Mouse (Mus musculus) lung, embryonic 14.5 days (tissue): ENCODE measurements at regions not wholly inside any gene's neighbourhood (a gene's known extent, or its start where the extent isn't known, plus 50 kb on each side); places are given as distances from the start of the nearest gene placed in this dataset.
A peak's percentile ranks its signal among the peaks of the same experiment; 100 is the strongest.

ENCODE experiments used
- ATAC-seq: fragments of 200-750 bp; cut with Nextera tagmentation; 2 replicates; pipeline ENCODE4 v1.8.0; 2017; ENCODE audit warnings: mild to moderate bottlenecking, moderate TSS enrichment, moderate library complexity; ENCODE audit not compliant: insufficient read depth
- DNase-seq: peaks from one replicate; pipeline ENCODE4 v3.0.0-alpha.2; 2015
- H3K27ac ChIP-seq: fragments of 300-500 bp; sonication (generic); 2 replicates; pipeline ENCODE4 v1.5.1; 2014; ENCODE audit warnings: low read depth, mild to moderate bottlenecking, moderate library complexity
- H3K27me3 ChIP-seq: fragments of 300-500 bp; sonication (generic); 2 replicates; pipeline ENCODE4 v1.6.1; 2014; ENCODE audit warnings: low read length, control low read depth; ENCODE audit not compliant: insufficient read depth
- H3K36me3 ChIP-seq: fragments of 300-500 bp; sonication (generic); 2 replicates; pipeline ENCODE4 v1.6.1; 2014; ENCODE audit warnings: control low read depth; ENCODE audit not compliant: insufficient read depth
- H3K4me1 ChIP-seq: fragments of 300-500 bp; sonication (generic); 2 replicates; pipeline ENCODE4 v1.6.1; 2014; ENCODE audit warnings: antibody characterized with exemption, control low read depth; ENCODE audit not compliant: insufficient read depth
- H3K4me2 ChIP-seq: fragments of 300-500 bp; sonication (generic); 2 replicates; pipeline ENCODE4 v1.6.1; 2014; ENCODE audit warnings: mild to moderate bottlenecking
- H3K4me3 ChIP-seq: fragments of 300-500 bp; sonication (generic); 2 replicates; pipeline ENCODE4 v1.5.1; 2014; ENCODE audit warnings: low read depth, low read length
- H3K9ac ChIP-seq: fragments of 300-500 bp; sonication (generic); 2 replicates; pipeline ENCODE4 v1.6.1; 2014
- H3K9me3 ChIP-seq: fragments of 300-500 bp; sonication (generic); 2 replicates; pipeline ENCODE4 v1.6.1; 2016; ENCODE audit warnings: low read depth, low read length, control low read depth
- CTCF ChIP-seq: IDR thresholded peaks from 2 replicates; pipeline ENCODE4 v1.5.1; 2016; ENCODE audit warnings: antibody characterized with exemption, low read depth
- WGBS: fragments of 180-500 bp; shearing (Covaris S2); extraction: QIAGEN DNeasy Blood & Tissue Kit; methylation state at CpG from one replicate; pipeline ENCODE4 v1.1.7; 2014; 5-methylcytosine and 5-hydroxymethylcytosine counted together

- DNase-seq: no peak
- WGBS: 77% methylated on average over 3 of the region's 3 CpGs
- TF ChIP-seq CTCF: no peak
- no peaks in the 10 kb centered on the region for H3K9me3 ChIP-seq
- no peaks in the 10 kb centered on the region for H3K4me1 ChIP-seq
- no peaks in the 10 kb centered on the region for H3K27me3 ChIP-seq
- H3K9ac ChIP-seq: no peak overlapping the region
- no peak overlapping the region for H3K27ac ChIP-seq
- no peak overlapping the region for H3K4me3 ChIP-seq
- H3K36me3 ChIP-seq: no peaks in the 10 kb centered on the region
- no peak for ATAC-seq
- H3K4me2 ChIP-seq: no peak overlapping the region
These were observed 71.2 kb downstream of the Rbm11 start for GRCm38 (mm10) chr16:75663871-75664270.

- Histone ChIP-seq H3K36me3 (no peaks in the 10 kb centered on the region), H3K27me3 (no peaks in the 10 kb centered on the region), H3K4me3 (no peak overlapping the region), H3K27ac (no peak overlapping the region), H3K4me1 (no peaks in the 10 kb centered on the region), H3K9ac (no peak overlapping the region), H3K9me3 (no peaks in the 10 kb centered on the region), H3K4me2 (no peak overlapping the region)
- 90% methylated on average over 2 of the region's 2 CpGs for WGBS
- ATAC-seq (no peak), DNase-seq (no peak)
- TF ChIP-seq CTCF: no peak
These were observed 74.9 kb downstream of the Rbm11 start for GRCm38 (mm10) chr16:75667589-75667988.

- H3K9ac ChIP-seq: no peak overlapping the region
- no peak for DNase-seq
- H3K27me3 ChIP-seq: no peaks in the 10 kb centered on the region
- H3K36me3 ChIP-seq: no peaks in the 10 kb centered on the region
- 58% methylated on average over 1 of the region's 1 CpGs for WGBS
- no peaks in the 10 kb centered on the region for H3K4me1 ChIP-seq
- TF ChIP-seq CTCF: no peak
- no peak for ATAC-seq
- H3K9me3 ChIP-seq: no peaks in the 10 kb centered on the region
- no peak overlapping the region for H3K4me2 ChIP-seq
- no peak overlapping the region for H3K4me3 ChIP-seq
- H3K27ac ChIP-seq: no peak overlapping the region
These were observed 79.5 kb downstream of the Rbm11 start for GRCm38 (mm10) chr16:75672112-75672511.

GRCm38 (mm10) chr16:75675871-75676270 lies 83.2 kb downstream of the Rbm11 start:
- H3K4me1 ChIP-seq: no peaks in the 10 kb centered on the region
- no peaks in the 10 kb centered on the region for H3K36me3 ChIP-seq
- H3K9me3 ChIP-seq: no peaks in the 10 kb centered on the region
- 0 out of 2 replicates have a peak, but pooled peaks have one; percentile 58 for ATAC-seq
- peak; percentile 77 for TF ChIP-seq CTCF
- H3K27me3 ChIP-seq: no peaks in the 10 kb centered on the region
- DNase-seq: peak; percentile 85
- H3K4me3 ChIP-seq: no peak overlapping the region
- no peak overlapping the region for H3K4me2 ChIP-seq
- H3K9ac ChIP-seq: no peak overlapping the region
- 49% methylated on average over 2 of the region's 2 CpGs for whole genome bisulfite sequencing
- H3K27ac ChIP-seq: no peak overlapping the region

- Histone ChIP-seq H3K36me3 (no peaks in the 10 kb centered on the region), H3K4me2 (no peak overlapping the region), H3K27ac (no peak overlapping the region), H3K4me1 (no peaks in the 10 kb centered on the region), H3K9me3 (no peaks in the 10 kb centered on the region), H3K27me3 (no peaks in the 10 kb centered on the region), H3K4me3 (no peak overlapping the region), H3K9ac (no peak overlapping the region)
- 47% methylated on average over 1 of the region's 1 CpGs for WGBS
- ATAC-seq (no peak), DNase-seq (no peak)
- TF ChIP-seq CTCF: no peak
These were observed 84.5 kb downstream of the Rbm11 start for GRCm38 (mm10) chr16:75677180-75677579.
